Mouse (Mus musculus) kidney, embryonic 14.5 days (tissue): ENCODE measurements around the gene Wipf3. TPM values are rescaled to one million over a fixed set of nuclear protein-coding genes. Genes with fewer than 3 reads are reported as not detected.
A peak's percentile ranks its signal among the peaks of the same experiment; 100 is the strongest.

Source experiments
- ATAC-seq: fragments of 200-750 bp; cut with Nextera tagmentation; 2 replicates; pipeline ENCODE4 v1.8.0; 2017; ENCODE audit warnings: moderate number of reproducible peaks, mild to moderate bottlenecking, moderate TSS enrichment, moderate library complexity; ENCODE audit not compliant: low FRiP score, low TSS enrichment
- H3K27ac ChIP-seq: fragments of 300-500 bp; sonication (generic); 2 replicates; pipeline ENCODE4 v1.5.1; 2014; ENCODE audit warnings: low read depth, mild to moderate bottlenecking, low read length, moderate library complexity, mixed read lengths
- H3K27me3 ChIP-seq: fragments of 300-500 bp; sonication (generic); 2 replicates; pipeline ENCODE4 v1.6.1; 2014; ENCODE audit warnings: mild to moderate bottlenecking, low read length; ENCODE audit not compliant: control insufficient read depth, insufficient read depth
- H3K36me3 ChIP-seq: fragments of 300-500 bp; sonication (generic); 2 replicates; pipeline ENCODE4 v1.6.1; 2014; ENCODE audit warnings: low read length, mixed read lengths; ENCODE audit not compliant: control insufficient read depth, insufficient read depth
- H3K4me1 ChIP-seq: fragments of 300-500 bp; sonication (generic); 2 replicates; pipeline ENCODE4 v1.6.1; 2014; ENCODE audit warnings: low read length, mixed read lengths; ENCODE audit not compliant: control insufficient read depth, insufficient read depth
- H3K4me2 ChIP-seq: fragments of 300-500 bp; sonication (generic); replicated peaks from 2 replicates; pipeline ENCODE4 v1.6.1; 2014; ENCODE audit warnings: low read depth, mild to moderate bottlenecking, low read length
- H3K4me3 ChIP-seq: fragments of 300-500 bp; sonication (generic); 2 replicates; pipeline ENCODE4 v1.5.1; 2014; ENCODE audit warnings: mild to moderate bottlenecking, low read length
- H3K9ac ChIP-seq: fragments of 300-500 bp; sonication (generic); 2 replicates; pipeline ENCODE4 v1.6.1; 2014; ENCODE audit warnings: low read depth, mild to moderate bottlenecking, low read length, moderate library complexity
- H3K9me3 ChIP-seq: fragments of 300-500 bp; sonication (generic); 2 replicates; pipeline ENCODE4 v1.6.1; 2016; ENCODE audit warnings: low read length; ENCODE audit not compliant: control insufficient read depth
- WGBS: fragments of 180-500 bp; shearing (Covaris S2); extraction: QIAGEN DNeasy Blood & Tissue Kit; methylation state at CpG from one replicate; pipeline ENCODE4 v1.1.7; 2014; 5-methylcytosine and 5-hydroxymethylcytosine counted together
- polyA plus RNA-seq: library from polyadenylated mRNA; unstranded; fragments of >200 nt; fragmentation: Nextera tagmentation; extraction: Ambion mirVana; gene quantifications from 2 replicates; pipeline ENCODE4 v1.2.1, GENCODE M21; 2014

Wipf3 gene
- polyA plus RNA-seq, 1 experiment from 2014 or later = 2.7 TPM

- no peaks in the 10 kb centered on the region for H3K36me3 ChIP-seq
- 87% methylated on average over 8 of the region's 8 CpGs for WGBS
- H3K4me3 ChIP-seq = no peak overlapping the region
- peaks cover 16% of the 10 kb centered on the region for H3K27me3 ChIP-seq
- no peak overlapping the region for H3K9ac ChIP-seq
- peaks cover 7% of the 10 kb centered on the region; the same call in 1 of the 2 replicates for H3K4me1 ChIP-seq
- H3K4me2 ChIP-seq = no peak overlapping the region
- no peak overlapping the region for H3K27ac ChIP-seq
- H3K9me3 ChIP-seq = no peaks in the 10 kb centered on the region
- ATAC-seq = no peak
Observed at GRCm38 (mm10) chr6:54425230-54425629, 4.2 kb upstream of the Wipf3 start.

DNA sequence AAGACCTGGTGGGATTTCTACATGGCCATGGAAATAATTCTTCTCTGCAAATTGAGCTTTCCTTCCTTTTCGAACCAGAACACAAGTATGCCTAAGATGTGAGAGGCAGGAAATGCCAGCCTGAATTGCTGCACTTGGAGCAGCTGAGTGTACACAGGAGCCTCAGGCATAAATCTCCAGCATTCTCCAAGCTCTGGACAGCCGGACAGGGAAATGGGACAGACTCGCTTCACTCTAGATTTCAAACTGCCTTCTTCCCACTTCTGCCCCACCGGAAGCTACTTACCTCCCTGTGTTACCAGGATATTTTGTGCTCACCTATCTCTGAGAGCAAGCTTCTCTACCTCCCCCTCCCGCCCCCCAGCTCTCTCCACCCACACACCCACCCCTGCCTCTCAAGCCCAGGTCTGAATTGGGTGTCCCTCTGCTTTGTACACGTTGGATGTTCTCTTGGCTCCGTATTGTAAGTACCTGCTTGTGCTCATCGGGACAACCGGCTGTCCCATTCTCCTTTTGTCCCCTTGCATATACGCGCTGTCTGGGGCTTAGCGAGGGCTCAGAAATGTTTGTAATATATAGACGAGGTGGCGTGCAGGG, 455 bp upstream of the Wipf3 start:
- H3K9ac ChIP-seq = peak overlapping the region; percentile 62; the same call in 1 of the 2 replicates
- H3K4me3 ChIP-seq = peak overlapping the region; percentile 57
- no peak overlapping the region for H3K27ac ChIP-seq
- peaks cover 7% of the 10 kb centered on the region; the same call in 1 of the 2 replicates for H3K4me1 ChIP-seq
- H3K9me3 ChIP-seq = no peaks in the 10 kb centered on the region
- H3K4me2 ChIP-seq = peak overlapping the region; percentile 94
- peak; percentile 30; the same call in 1 of the 2 replicates for ATAC-seq
- 3% methylated on average over 14 of the region's 14 CpGs for WGBS
- H3K27me3 ChIP-seq = peaks cover 21% of the 10 kb centered on the region
- H3K36me3 ChIP-seq = no peaks in the 10 kb centered on the region

DNA sequence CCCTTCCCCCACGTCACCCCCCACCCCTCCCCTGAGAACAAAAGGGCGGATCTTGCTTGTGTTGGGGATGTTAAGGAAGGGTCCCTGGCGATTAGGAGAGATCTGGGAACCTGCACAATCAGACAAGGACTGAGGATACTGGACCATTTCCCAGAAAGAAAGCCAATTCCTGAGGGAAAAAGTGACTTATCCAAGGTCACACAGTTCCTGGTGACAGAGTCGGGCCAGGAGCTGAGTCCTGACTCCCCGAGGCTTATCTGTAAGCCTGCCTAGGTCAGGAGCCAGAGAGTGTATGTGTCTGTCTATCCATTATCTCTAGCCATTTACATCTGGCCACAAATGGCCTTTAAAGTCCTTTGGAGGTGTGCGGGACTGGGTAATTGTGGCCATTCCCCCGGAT, 818 bp downstream of the Wipf3 start:
- no peaks in the 10 kb centered on the region for H3K9me3 ChIP-seq
- peak overlapping the region; percentile 62; the same call in 1 of the 2 replicates for H3K9ac ChIP-seq
- no peak for ATAC-seq
- no peaks in the 10 kb centered on the region for H3K36me3 ChIP-seq
- H3K27ac ChIP-seq = no peak overlapping the region
- H3K4me2 ChIP-seq = peak overlapping the region; percentile 94
- peaks cover 7% of the 10 kb centered on the region; the same call in 1 of the 2 replicates for H3K4me1 ChIP-seq
- H3K4me3 ChIP-seq = peak overlapping the region; percentile 57
- WGBS = 25% methylated on average over 7 of the region's 7 CpGs
- peaks cover 21% of the 10 kb centered on the region for H3K27me3 ChIP-seq

DNA sequence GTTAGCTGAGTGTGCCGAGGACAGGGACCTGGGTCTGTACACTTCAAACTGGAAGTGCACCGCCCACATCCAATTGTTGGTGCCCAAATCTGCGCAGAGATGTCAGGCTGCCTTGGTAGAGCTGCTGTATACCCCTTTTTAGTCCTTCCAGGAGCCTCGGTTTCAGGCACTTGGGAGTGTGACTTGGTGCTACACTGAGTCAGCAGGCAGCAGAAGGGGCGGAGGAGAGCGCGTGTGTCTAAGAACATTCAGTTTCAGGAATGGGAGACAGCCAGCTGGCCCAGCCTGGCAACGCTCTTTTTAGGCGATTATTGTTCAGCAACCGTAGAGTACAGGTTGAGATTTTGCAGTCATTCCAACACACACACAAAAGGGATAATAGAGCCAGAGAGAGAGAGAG, 2.4 kb downstream of the Wipf3 start:
- 79% methylated on average over 10 of the region's 10 CpGs for WGBS
- Histone ChIP-seq H3K9me3 (no peaks in the 10 kb centered on the region), H3K27ac (no peak overlapping the region), H3K27me3 (peaks cover 21% of the 10 kb centered on the region), H3K9ac (no peak overlapping the region), H3K4me3 (no peak overlapping the region), H3K4me1 (peaks cover 7% of the 10 kb centered on the region; the same call in 1 of the 2 replicates), H3K4me2 (no peak overlapping the region), H3K36me3 (no peaks in the 10 kb centered on the region)
- no peak for ATAC-seq

GRCm38 (mm10) chr6:54432191-54432590, 2.8 kb downstream of the Wipf3 start:
- peaks cover 21% of the 10 kb centered on the region for H3K27me3 ChIP-seq
- ATAC-seq = no peak
- no peak overlapping the region for H3K4me2 ChIP-seq

DNA sequence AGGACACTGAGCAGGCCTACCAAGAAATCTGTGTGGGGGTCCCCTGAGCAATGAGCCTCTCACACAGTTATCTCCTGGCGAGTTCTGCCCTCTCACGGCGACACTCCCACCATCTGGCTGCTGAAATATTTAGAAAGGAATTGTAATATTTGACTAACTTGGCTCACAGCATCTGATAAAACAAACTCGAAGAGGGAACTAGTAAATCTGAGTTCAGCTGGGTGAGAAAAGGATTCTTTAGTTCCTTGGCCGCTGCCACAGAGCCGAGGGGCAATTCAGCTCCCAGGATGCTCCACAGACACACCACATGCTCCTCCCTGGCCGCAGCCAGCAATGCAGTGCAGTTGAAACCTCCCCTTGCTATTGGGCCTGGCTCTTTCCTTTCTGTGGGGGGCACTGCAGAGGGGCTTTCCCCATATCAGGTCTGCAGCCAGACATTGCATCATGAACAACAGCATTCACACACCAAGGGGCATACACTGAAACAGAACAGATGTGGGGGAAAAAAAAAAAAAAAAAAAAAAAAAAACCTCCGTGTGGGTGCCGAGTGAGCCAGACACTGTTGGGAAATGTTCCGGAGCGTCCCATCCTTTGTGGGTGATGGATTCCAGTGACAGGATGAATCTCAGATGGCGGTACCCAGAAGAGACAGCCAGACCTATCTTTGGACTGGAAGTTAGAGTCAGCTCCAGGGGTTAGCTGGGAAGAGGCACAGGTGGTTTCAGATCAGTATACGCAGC, 3.6 kb downstream of the Wipf3 start:
- Histone ChIP-seq H3K4me1 (peaks cover 7% of the 10 kb centered on the region; the same call in 1 of the 2 replicates), H3K27ac (no peak overlapping the region), H3K36me3 (no peaks in the 10 kb centered on the region), H3K4me2 (no peak overlapping the region), H3K9me3 (no peaks in the 10 kb centered on the region), H3K27me3 (peaks cover 21% of the 10 kb centered on the region), H3K9ac (no peak overlapping the region), H3K4me3 (no peak overlapping the region)
- WGBS = 66% methylated on average over 13 of the region's 13 CpGs
- ATAC-seq = no peak

More at GRCm38 (mm10) chr6:54432191-54432590, 2.8 kb downstream of the Wipf3 start:
- H3K9ac ChIP-seq = no peak overlapping the region
- H3K36me3 ChIP-seq = no peaks in the 10 kb centered on the region
- WGBS = 84% methylated on average over 9 of the region's 9 CpGs
- H3K9me3 ChIP-seq = no peaks in the 10 kb centered on the region
- H3K4me1 ChIP-seq = peaks cover 7% of the 10 kb centered on the region; the same call in 1 of the 2 replicates
- no peak overlapping the region for H3K27ac ChIP-seq
- no peak overlapping the region for H3K4me3 ChIP-seq

DNA sequence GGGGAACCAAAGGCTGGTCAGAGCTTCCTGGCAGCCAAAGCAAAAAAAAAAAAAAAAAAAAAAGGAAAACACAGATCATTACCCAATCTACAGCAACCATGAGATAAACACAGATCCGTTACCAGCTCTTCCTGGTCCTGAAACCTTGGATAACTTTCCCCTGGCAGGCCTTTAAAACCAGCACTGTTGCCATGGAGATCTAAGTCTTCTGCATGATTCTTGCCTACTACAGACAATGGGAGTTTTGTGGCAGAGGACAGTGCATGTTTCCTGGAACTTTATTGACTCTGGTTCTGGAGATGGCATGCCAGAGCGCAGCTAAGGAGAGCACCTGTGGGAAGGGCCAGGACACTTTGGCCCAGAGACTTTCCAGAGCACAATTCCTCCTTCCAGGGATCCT, 4.8 kb downstream of the Wipf3 start:
- H3K36me3 ChIP-seq = no peaks in the 10 kb centered on the region
- no peak for ATAC-seq
- H3K4me3 ChIP-seq = no peak overlapping the region
- H3K27me3 ChIP-seq = peaks cover 13% of the 10 kb centered on the region
- no peaks in the 10 kb centered on the region for H3K9me3 ChIP-seq
- no peak overlapping the region for H3K4me2 ChIP-seq
- peaks cover 3% of the 10 kb centered on the region; the same call in 1 of the 2 replicates for H3K4me1 ChIP-seq
- H3K27ac ChIP-seq = no peak overlapping the region
- H3K9ac ChIP-seq = no peak overlapping the region
- 65% methylated on average over 2 of the region's 2 CpGs for WGBS

GRCm38 (mm10) chr6:54435663-54436062, 6.3 kb downstream of the Wipf3 start:
- no peak for ATAC-seq
- H3K4me2 ChIP-seq = no peak overlapping the region
- 40% methylated on average over 7 of the region's 7 CpGs for WGBS

GRCm38 (mm10) chr6:54436286-54436685, 6.9 kb downstream of the Wipf3 start:
- Histone ChIP-seq H3K27me3 (no peaks in the 10 kb centered on the region), H3K9ac (no peak overlapping the region), H3K36me3 (no peaks in the 10 kb centered on the region), H3K4me3 (no peak overlapping the region), H3K9me3 (no peaks in the 10 kb centered on the region), H3K27ac (no peak overlapping the region), H3K4me1 (no peaks in the 10 kb centered on the region), H3K4me2 (no peak overlapping the region)
- 71% methylated on average over 5 of the region's 5 CpGs for WGBS
- ATAC-seq = no peak

More at GRCm38 (mm10) chr6:54435663-54436062, 6.3 kb downstream of the Wipf3 start:
- no peak overlapping the region for H3K27ac ChIP-seq
- H3K4me3 ChIP-seq = no peak overlapping the region
- no peaks in the 10 kb centered on the region for H3K4me1 ChIP-seq
- H3K27me3 ChIP-seq = peaks cover 3% of the 10 kb centered on the region; the same call in 1 of the 2 replicates
- no peaks in the 10 kb centered on the region for H3K36me3 ChIP-seq
- H3K9me3 ChIP-seq = no peaks in the 10 kb centered on the region
- no peak overlapping the region for H3K9ac ChIP-seq
